Mouse (Mus musculus): ENCODE measurements around the gene Olfr38. TPM values are rescaled to one million over a fixed set of nuclear protein-coding genes. Genes with fewer than 3 reads are reported as not detected.

Olfr38 gene
- polyA plus RNA-seq, 1 experiment, result not detected

DNA sequence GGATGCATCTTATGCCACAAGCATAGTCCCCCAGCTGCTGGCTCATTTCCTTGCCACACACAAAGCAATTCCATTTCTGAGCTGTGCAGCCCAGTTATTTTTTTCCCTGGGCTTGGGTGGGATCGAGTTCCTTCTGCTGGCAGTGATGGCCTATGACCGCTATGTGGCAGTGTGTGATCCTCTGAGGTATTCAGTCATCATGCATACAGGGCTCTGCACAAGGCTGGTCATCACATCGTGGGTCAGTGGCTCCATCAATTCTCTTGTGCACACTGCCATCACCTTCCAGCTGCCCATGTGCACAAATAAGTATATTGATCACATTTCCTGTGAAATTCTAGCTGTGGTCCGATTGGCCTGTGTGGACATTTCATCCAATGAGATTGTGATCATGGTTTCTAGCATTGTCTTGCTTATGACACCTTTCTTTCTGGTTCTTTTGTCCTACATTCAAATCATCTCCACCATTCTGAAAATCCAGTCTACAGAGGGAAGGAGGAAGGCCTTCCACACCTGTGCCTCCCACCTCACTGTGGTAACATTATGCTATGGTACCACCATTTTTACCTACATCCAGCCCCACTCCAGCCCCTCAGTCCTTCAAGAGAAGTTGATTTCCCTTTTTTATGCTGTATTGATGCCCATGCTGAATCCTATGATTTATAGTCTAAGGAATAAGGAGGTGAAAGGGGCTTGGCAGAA, 34.2 kb downstream of the Olfr38 start:
- no peaks in the 10 kb centered on the region for H3K27me3 ChIP-seq (ENCODE audit: control insufficient read depth, insufficient read depth, insufficient read length)
- H3K4me3 ChIP-seq, result no peak overlapping the region
- no peak overlapping the region for H3ac ChIP-seq (ENCODE audit: control insufficient read depth, insufficient read length)
- H3K79me2 ChIP-seq (ENCODE audit: control insufficient read depth, insufficient read depth), result no peaks in the 10 kb centered on the region
- TF ChIP-seq E2F4 (IDR thresholded peaks at IDR 0.05; ENCODE audit: insufficient read depth), result no peak
- TF ChIP-seq CEBPB (IDR thresholded peaks at IDR 0.05; ENCODE audit: insufficient read depth, poor library complexity, severe bottlenecking), result no peak
- TF ChIP-seq MYOD1 (IDR thresholded peaks at IDR 0.05; ENCODE audit: control insufficient read depth in 1 of 3, insufficient read length in 2 of 3, low read depth in 2 of 3), result no peak
- no peak for TF ChIP-seq REST (IDR thresholded peaks at IDR 0.05; ENCODE audit: insufficient read depth, insufficient read length)
- TF ChIP-seq SRF (IDR thresholded peaks at IDR 0.05; ENCODE audit: control insufficient read depth, insufficient read length, low read depth), result no peak
- no peak for TF ChIP-seq TCF3 (IDR thresholded peaks at IDR 0.05; ENCODE audit: insufficient read length, low read depth)
- TF ChIP-seq MAX (IDR thresholded peaks at IDR 0.05; ENCODE audit: low read depth), result no peak
- no peak for TF ChIP-seq POLR2AphosphoS2 (IDR thresholded peaks at IDR 0.05; ENCODE audit: insufficient read length, low read depth)
- no peak for TF ChIP-seq MYOG (IDR thresholded peaks at IDR 0.05; ENCODE audit: control insufficient read depth in 1 of 3, insufficient read depth in 1 of 3, insufficient read length in 2 of 3, low read depth in 2 of 3)
- no peak for TF ChIP-seq USF1 (IDR thresholded peaks at IDR 0.05; ENCODE audit: low read depth)
- no peak for TF ChIP-seq TCF12 (IDR thresholded peaks at IDR 0.05; ENCODE audit: insufficient read depth, poor library complexity, severe bottlenecking)
- no peak for TF ChIP-seq POLR2A (IDR thresholded peaks at IDR 0.05; ENCODE audit: insufficient read length, low read depth)
- H3K36me3 ChIP-seq (ENCODE audit: control insufficient read depth, insufficient read depth), result no peaks in the 10 kb centered on the region
- no peak overlapping the region for H3K4me2 ChIP-seq (ENCODE audit: low read depth)

GRCm38 (mm10) chr6:42790949-42791556, 34.8 kb downstream of the Olfr38 start:
- Histone ChIP-seq H3K4me3 (no peak overlapping the region), H3K27me3 (ENCODE audit: control insufficient read depth, insufficient read depth, insufficient read length) (no peaks in the 10 kb centered on the region), H3K79me2 (ENCODE audit: control insufficient read depth, insufficient read depth) (no peaks in the 10 kb centered on the region), H3K36me3 (ENCODE audit: control insufficient read depth, insufficient read depth) (no peaks in the 10 kb centered on the region), H3K4me2 (ENCODE audit: low read depth) (no peak overlapping the region), H3ac (ENCODE audit: control insufficient read depth, insufficient read length) (no peak overlapping the region)
- TF ChIP-seq TCF3 (IDR thresholded peaks at IDR 0.05; ENCODE audit: insufficient read length, low read depth) (no peak), POLR2A (IDR thresholded peaks at IDR 0.05; ENCODE audit: insufficient read length, low read depth) (no peak), MYOG (IDR thresholded peaks at IDR 0.05; ENCODE audit: control insufficient read depth in 1 of 3, insufficient read depth in 1 of 3, insufficient read length in 2 of 3, low read depth in 2 of 3) (no peak), SRF (IDR thresholded peaks at IDR 0.05; ENCODE audit: control insufficient read depth, insufficient read length, low read depth) (no peak), MYOD1 (IDR thresholded peaks at IDR 0.05; ENCODE audit: control insufficient read depth in 1 of 3, insufficient read length in 2 of 3, low read depth in 2 of 3) (no peak)

- H3K4me2 ChIP-seq (ENCODE audit: low read depth), result no peak overlapping the region
- no peaks in the 10 kb centered on the region for H3K79me2 ChIP-seq (ENCODE audit: control insufficient read depth, insufficient read depth)
- H3K36me3 ChIP-seq (ENCODE audit: control insufficient read depth, insufficient read depth), result no peaks in the 10 kb centered on the region
- H3ac ChIP-seq (ENCODE audit: control insufficient read depth, insufficient read length), result no peak overlapping the region
- H3K4me3 ChIP-seq, result no peak overlapping the region
- H3K27me3 ChIP-seq (ENCODE audit: control insufficient read depth, insufficient read depth, insufficient read length), result no peaks in the 10 kb centered on the region
- TF ChIP-seq TCF3 (IDR thresholded peaks at IDR 0.05; ENCODE audit: insufficient read length, low read depth) (no peak), E2F4 (IDR thresholded peaks at IDR 0.05; ENCODE audit: insufficient read depth) (no peak), USF1 (IDR thresholded peaks at IDR 0.05; ENCODE audit: low read depth) (no peak), MYOG (IDR thresholded peaks at IDR 0.05; ENCODE audit: control insufficient read depth in 1 of 3, insufficient read depth in 1 of 3, insufficient read length in 2 of 3, low read depth in 2 of 3) (no peak), MYOD1 (IDR thresholded peaks at IDR 0.05; ENCODE audit: control insufficient read depth in 1 of 3, insufficient read length in 2 of 3, low read depth in 2 of 3) (no peak), MAX (IDR thresholded peaks at IDR 0.05; ENCODE audit: low read depth) (no peak), POLR2A (IDR thresholded peaks at IDR 0.05; ENCODE audit: insufficient read length, low read depth) (no peak), REST (IDR thresholded peaks at IDR 0.05; ENCODE audit: insufficient read depth, insufficient read length) (no peak), POLR2AphosphoS2 (IDR thresholded peaks at IDR 0.05; ENCODE audit: insufficient read length, low read depth) (no peak)
These were observed 38.8 kb downstream of the Olfr38 start for GRCm38 (mm10) chr6:42794982-42795381.

GRCm38 (mm10) chr6:42811639-42812038, 55.4 kb downstream of the Olfr38 start, which contains the start of gene Olfr450:
Olfr450 (plus strand) TSS chr6:42811939.
- H3K4me3 ChIP-seq, result no peak within 1 kb of the TSS
- H3K79me2 ChIP-seq (ENCODE audit: control insufficient read depth, insufficient read depth), result no peaks in the 10 kb centered on the region
- no peaks in the 10 kb centered on the region for H3K27me3 ChIP-seq (ENCODE audit: control insufficient read depth, insufficient read depth, insufficient read length)
- H3ac ChIP-seq (ENCODE audit: control insufficient read depth, insufficient read length), result no peak within 1 kb of the TSS
- no peak for TF ChIP-seq USF1 (IDR thresholded peaks at IDR 0.05; ENCODE audit: low read depth)
- no peak for TF ChIP-seq MYOG (IDR thresholded peaks at IDR 0.05; ENCODE audit: control insufficient read depth in 1 of 3, insufficient read depth in 1 of 3, insufficient read length in 2 of 3, low read depth in 2 of 3)
- no peak for TF ChIP-seq POLR2A (IDR thresholded peaks at IDR 0.05; ENCODE audit: insufficient read length, low read depth)
- TF ChIP-seq REST (IDR thresholded peaks at IDR 0.05; ENCODE audit: insufficient read depth, insufficient read length), result no peak
- TF ChIP-seq CEBPB (IDR thresholded peaks at IDR 0.05; ENCODE audit: insufficient read depth, poor library complexity, severe bottlenecking), result no peak
- TF ChIP-seq MYOD1 (IDR thresholded peaks at IDR 0.05; ENCODE audit: control insufficient read depth in 1 of 3, insufficient read length in 2 of 3, low read depth in 2 of 3), result no peak
- TF ChIP-seq MAX (IDR thresholded peaks at IDR 0.05; ENCODE audit: low read depth), result no peak
- no peak for TF ChIP-seq TCF12 (IDR thresholded peaks at IDR 0.05; ENCODE audit: insufficient read depth, poor library complexity, severe bottlenecking)
- no peak for TF ChIP-seq SRF (IDR thresholded peaks at IDR 0.05; ENCODE audit: control insufficient read depth, insufficient read length, low read depth)
- TF ChIP-seq TCF3 (IDR thresholded peaks at IDR 0.05; ENCODE audit: insufficient read length, low read depth), result no peak
- no peak for TF ChIP-seq POLR2AphosphoS2 (IDR thresholded peaks at IDR 0.05; ENCODE audit: insufficient read length, low read depth)
- TF ChIP-seq E2F4 (IDR thresholded peaks at IDR 0.05; ENCODE audit: insufficient read depth), result no peak
- no peaks in the 10 kb centered on the region for H3K36me3 ChIP-seq (ENCODE audit: control insufficient read depth, insufficient read depth)
- H3K4me2 ChIP-seq (ENCODE audit: low read depth), result no peak within 1 kb of the TSS

Other genes starting within 250 kb of the Olfr38 start
- gene Olfr455, start 208.8 kb upstream of the Olfr38 start, polyA plus RNA-seq (2012; fragmentation: generic; extraction: Trizol), result not detected
- gene Tcaf3, start 158.7 kb upstream of the Olfr38 start, polyA plus RNA-seq (2012; fragmentation: generic; extraction: Trizol), result not detected
- 4.3 TPM for gene Tcaf2, start 111.2 kb upstream of the Olfr38 start, polyA plus RNA-seq (2012; fragmentation: generic; extraction: Trizol)
- 15.9 TPM for gene Tcaf1, start 46.3 kb upstream of the Olfr38 start, polyA plus RNA-seq (2012; fragmentation: generic; extraction: Trizol)
- gene Olfr453, start 17.0 kb upstream of the Olfr38 start, polyA plus RNA-seq (2012; fragmentation: generic; extraction: Trizol), result not detected
- not detected for gene Olfr452, start 28.7 kb downstream of the Olfr38 start, polyA plus RNA-seq (2012; fragmentation: generic; extraction: Trizol)
- gene Olfr450, start 55.5 kb downstream of the Olfr38 start, polyA plus RNA-seq (2012; fragmentation: generic; extraction: Trizol), result not detected
- not detected for gene Olfr449, start 78.0 kb downstream of the Olfr38 start, polyA plus RNA-seq (2012; fragmentation: generic; extraction: Trizol)
- not detected for gene Olfr448, start 134.0 kb downstream of the Olfr38 start, polyA plus RNA-seq (2012; fragmentation: generic; extraction: Trizol)
- not detected for gene Olfr447, start 152.5 kb downstream of the Olfr38 start, polyA plus RNA-seq (2012; fragmentation: generic; extraction: Trizol)
- not detected for gene Olfr446, start 165.0 kb downstream of the Olfr38 start, polyA plus RNA-seq (2012; fragmentation: generic; extraction: Trizol)
- not detected for gene Olfr444, start 192.7 kb downstream of the Olfr38 start, polyA plus RNA-seq (2012; fragmentation: generic; extraction: Trizol)